Mouse (Mus musculus) brain, embryonic 14.5 days (tissue): ENCODE results near the gene Gm8024.
"Not testable (repeated sequence)": the region's sequence is repeated elsewhere in the genome, so short reads cannot be mapped to it uniquely, and the experiment has no call there.

Experiments
- CTCF ChIP-seq: fragments of 200-500 bp; IDR thresholded peaks from 2 replicates; pipeline ENCODE4 v1.5.1; 2012; ENCODE audit warnings: inconsistent platforms, mild to moderate bottlenecking, moderate library complexity, borderline replicate concordance; ENCODE audit not compliant: insufficient read depth, insufficient read length; ENCODE audit errors: extremely low read depth
- POLR2A ChIP-seq: fragments of 200-500 bp; IDR thresholded peaks from 2 replicates; pipeline ENCODE4 v1.6.1; 2012; ENCODE audit warnings: mild to moderate bottlenecking, inconsistent platforms, borderline replicate concordance; ENCODE audit not compliant: poor library complexity, insufficient read depth, insufficient read length, severe bottlenecking; ENCODE audit errors: extremely low read depth

- not testable (repeated sequence) for TF ChIP-seq CTCF, POLR2A
Observed at GRCm38 (mm10) chr14:42542316-42543169, 18.5 kb upstream of the Gm8024 start.
